Mouse (Mus musculus) cerebellum, adult (tissue): ENCODE data around the gene Slc22a23.
"Not testable (repeated sequence)": the region's sequence is repeated elsewhere in the genome, so short reads cannot be mapped to it uniquely, and the experiment has no call there.

Source experiments
- ATAC-seq: cut with Nextera tagmentation; 2 replicates; pipeline ENCODE4 v1.9.2; 2017; ENCODE audit warnings: mild to moderate bottlenecking, moderate library complexity, mixed read lengths; ENCODE audit not compliant: insufficient number of reproducible peaks, low FRiP score, low TSS enrichment

Gene Slc22a23

GRCm38 (mm10) chr13:34345128-34346085, at the start of gene Slc22a23:
Gene Slc22a23 (minus strand): TSS chr13:34345182.
- ATAC-seq = peak; percentile 65

- not testable (repeated sequence) for ATAC-seq
These were observed 49.3 kb upstream of the Slc22a23 start for GRCm38 (mm10) chr13:34394305-34394704.

GRCm38 (mm10) chr13:34392376-34392775, 47.4 kb upstream of the Slc22a23 start:
- ATAC-seq = no peak

DNA sequence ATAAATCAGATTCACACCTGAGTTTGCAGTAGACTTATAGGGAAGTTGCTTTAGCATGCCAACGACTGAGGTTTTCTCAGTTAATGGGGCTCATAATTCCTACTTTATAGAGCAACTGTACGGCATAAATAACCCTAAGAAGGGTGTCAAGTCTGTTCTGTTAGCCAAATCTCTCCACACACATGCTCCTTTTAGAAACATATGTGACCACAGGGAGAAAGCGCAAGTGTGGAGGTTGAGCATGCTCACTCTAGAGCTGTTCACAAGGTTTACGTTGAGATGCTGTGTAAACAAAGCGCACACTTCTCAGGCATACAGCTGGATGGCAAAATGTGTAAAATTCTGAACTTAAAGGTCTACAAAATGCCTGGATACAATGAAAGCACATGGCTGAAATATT, 43.2 kb upstream of the Slc22a23 start:
- no peak for ATAC-seq

- ATAC-seq = no peak
These were observed 38.4 kb upstream of the Slc22a23 start for GRCm38 (mm10) chr13:34383416-34383815.

DNA sequence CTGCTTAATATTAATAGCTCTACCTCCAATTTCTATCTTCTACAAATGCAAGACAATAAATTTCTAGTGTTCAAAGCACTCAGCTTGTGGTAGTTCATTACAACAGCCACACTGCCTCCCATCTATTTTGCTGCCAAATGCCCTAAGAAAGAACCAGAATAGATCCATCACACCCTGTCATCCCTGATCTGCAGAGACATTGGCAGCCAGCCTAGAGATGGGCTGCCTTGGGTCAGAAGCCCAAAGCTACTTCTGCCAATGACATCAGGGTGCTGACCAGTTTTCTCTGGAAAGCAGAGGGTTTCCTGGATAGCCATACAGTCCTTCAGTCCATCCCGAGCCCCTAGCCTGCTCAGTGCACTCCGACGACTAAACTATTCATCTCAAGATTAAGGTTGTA, 33.9 kb upstream of the Slc22a23 start:
- no peak for ATAC-seq

DNA sequence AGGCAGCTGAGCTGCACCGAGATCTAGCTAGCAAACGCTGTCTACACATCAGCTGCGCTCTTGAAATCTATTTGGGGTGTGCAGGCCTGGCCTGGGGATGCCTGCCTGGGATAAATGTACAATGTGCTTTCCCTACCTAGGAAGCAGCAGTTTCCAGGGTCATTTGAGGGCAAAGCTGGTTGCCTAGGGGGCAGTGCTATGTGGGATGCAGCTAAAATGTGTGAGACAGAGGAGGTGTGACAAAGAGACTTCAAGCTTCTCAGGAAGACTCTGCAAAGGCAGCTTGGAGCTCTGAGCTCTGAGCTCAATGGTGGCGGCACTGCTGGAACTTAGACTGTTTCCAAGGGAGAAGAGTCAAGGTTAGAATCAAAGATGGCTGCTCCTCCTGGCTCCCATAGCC, 30.2 kb upstream of the Slc22a23 start:
- ATAC-seq = no peak

GRCm38 (mm10) chr13:34372870-34373478, 28.0 kb upstream of the Slc22a23 start:
- ATAC-seq = no peak

DNA sequence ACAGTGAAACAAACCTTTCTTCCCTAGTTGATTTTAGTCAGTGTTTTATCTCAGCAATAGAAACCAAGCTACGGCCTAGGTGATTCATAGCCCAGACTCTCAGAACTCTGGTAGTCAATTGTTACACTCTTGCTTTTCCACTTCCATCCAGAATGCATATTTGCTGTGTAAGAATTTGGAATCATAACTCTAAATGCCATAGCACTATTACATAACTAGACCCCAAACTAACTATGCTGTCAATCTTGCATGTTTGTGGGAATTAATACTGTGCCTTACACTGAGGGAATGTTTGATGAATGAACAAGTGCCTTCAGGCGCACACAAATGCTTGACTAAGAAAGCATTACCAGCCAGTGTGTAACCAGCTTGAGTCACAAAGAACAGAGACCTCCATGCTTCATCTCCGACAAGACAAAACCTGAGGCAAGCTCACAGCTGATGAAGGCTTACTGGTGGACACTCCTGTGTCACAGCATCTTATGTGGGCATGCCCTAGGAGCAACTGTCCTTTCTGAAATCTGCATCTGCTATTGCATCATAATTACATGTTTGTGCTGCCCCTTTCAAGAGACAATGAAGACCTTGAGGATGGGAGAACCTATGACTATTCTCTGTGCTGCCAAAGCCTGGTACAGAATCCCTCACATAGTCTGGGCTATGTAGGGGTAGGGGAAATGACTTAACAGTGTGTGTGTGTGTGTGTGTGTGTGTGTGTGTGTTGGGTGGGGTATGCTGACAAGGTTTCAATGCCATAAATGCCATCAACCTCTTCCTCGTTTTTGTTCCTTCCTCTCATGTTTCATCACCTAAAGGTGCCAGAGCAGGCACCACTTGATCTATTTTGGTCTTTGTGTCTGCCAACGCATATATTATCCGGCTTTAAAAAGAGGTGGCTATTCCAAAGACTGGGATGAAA, 27.2 kb upstream of the Slc22a23 start:
- no peak for ATAC-seq

- ATAC-seq = no peak
These were observed 25.4 kb upstream of the Slc22a23 start for GRCm38 (mm10) chr13:34370281-34370825.

GRCm38 (mm10) chr13:34365226-34365625, 20.2 kb upstream of the Slc22a23 start:
- ATAC-seq = no peak

DNA sequence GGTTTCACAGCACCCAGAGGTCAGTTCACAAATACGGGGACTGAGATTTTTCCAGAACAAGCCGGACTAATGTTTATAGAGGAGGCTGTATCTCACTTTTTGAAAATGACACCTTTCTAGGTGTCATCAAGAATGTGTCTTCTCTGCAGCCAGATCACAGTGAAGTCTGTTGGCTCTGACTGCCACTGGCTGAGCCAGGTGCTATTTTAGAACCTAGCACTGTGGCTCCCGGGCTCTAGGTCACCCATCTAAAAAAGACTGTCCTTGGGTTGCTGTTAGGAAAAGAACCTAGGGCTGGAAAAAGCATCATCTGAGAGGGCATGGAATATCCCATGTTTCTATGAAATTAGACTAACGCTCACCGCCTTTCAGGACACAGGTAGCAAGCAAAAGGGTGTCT, 10.7 kb upstream of the Slc22a23 start:
- no peak for ATAC-seq

GRCm38 (mm10) chr13:34354830-34355624, 10.0 kb upstream of the Slc22a23 start:
- no peak for ATAC-seq

DNA sequence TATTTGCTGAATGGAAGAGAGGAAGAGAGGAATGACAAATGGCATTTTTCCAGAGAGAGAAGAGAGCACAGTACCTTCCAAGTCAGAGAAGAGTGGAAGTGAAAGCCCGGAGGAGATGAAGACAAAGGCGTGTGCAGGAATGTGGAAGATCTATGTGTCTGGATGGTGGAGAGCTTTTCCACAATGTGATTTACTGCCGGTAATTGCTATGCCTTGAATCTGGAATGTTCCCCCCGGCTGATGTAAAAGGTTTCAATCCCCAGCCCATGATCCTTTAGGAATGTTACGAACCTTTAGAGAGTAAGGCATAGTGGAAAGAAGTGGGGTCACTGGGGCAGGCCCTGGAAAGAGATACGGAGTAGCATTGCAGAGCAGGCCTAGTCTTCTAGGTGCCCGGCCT, 8.3 kb upstream of the Slc22a23 start:
- no peak for ATAC-seq

GRCm38 (mm10) chr13:34351437-34351836, 6.5 kb upstream of the Slc22a23 start:
- ATAC-seq = no peak

- ATAC-seq = no peak
These were observed 3.2 kb upstream of the Slc22a23 start for GRCm38 (mm10) chr13:34347960-34348889.

DNA sequence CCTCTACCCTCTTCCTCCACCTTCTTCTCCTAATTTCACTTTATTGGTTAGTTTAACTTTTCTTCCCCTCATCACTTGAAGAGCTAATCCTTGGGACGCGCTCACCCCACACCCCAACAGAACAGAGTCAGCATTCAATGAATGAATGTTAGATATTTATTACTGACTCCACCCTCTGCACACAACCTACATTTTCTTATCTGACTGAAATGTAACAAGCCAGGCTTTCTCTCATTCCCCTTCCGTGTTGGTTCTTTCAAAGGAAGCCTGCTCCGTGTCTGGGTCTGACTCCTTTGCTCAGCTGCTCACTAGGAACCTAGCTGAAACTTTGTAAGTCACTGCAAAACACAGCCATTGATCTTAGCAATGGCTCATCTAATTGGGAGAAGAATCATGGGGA, 1.8 kb upstream of the Slc22a23 start:
- ATAC-seq = no peak

DNA sequence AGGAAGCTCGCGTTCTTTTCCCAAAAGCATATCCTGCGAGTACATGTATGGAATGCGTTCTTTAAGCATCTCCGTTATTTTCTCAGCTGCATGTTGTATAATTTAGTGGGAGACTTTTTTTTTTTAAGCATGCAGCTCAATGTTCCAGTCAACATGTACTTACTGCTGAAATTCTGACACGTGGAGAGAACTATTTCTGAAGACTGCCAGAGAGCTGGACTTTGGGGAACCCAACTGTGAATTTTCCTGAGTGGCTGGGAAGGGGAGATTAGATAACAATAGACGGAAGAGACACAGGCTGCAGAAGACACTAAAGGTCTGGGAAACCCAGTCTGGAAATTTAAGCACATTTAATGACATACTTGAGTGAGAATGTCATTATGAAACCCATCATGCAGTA, 1.3 kb upstream of the Slc22a23 start:
- ATAC-seq = no peak
